Mouse (Mus musculus): ENCODE measurements around the gene Lrrc36. TPM values are rescaled to one million over a fixed set of nuclear protein-coding genes. Genes with fewer than 3 reads are reported as not detected.

Lrrc36 gene
- polyA plus RNA-seq, 1 experiment from 2014 or later: 1.2 TPM

GRCm38 (mm10) chr8:105448596-105448995 lies 35.2 kb downstream of the Lrrc36 start:
- DNase-seq (ENCODE audit: low spot score): no peak
- no peak overlapping the region for H3K4me2 ChIP-seq (ENCODE audit: low read depth, low read length, severe bottlenecking)
- no peaks in the 10 kb centered on the region for H3K27me3 ChIP-seq (ENCODE audit: control insufficient read depth, insufficient read depth, low read length)
- no peak overlapping the region for H3K4me3 ChIP-seq (ENCODE audit: low read depth, low read length)
- WGBS: 91% methylated on average over 5 of the region's 5 CpGs
- H3K36me3 ChIP-seq (ENCODE audit: control insufficient read depth, insufficient read depth, low read length): no peaks in the 10 kb centered on the region
- ATAC-seq (replicated peaks; ENCODE audit: low FRiP score): no peak
- no peaks in the 10 kb centered on the region for H3K9me3 ChIP-seq (ENCODE audit: control insufficient read depth, low read length)
- peaks cover 2% of the 10 kb centered on the region; the same call in 1 of the 2 replicates for H3K4me1 ChIP-seq (replicated peaks; ENCODE audit: control insufficient read depth, insufficient read depth, low read length)
- H3K27ac ChIP-seq (ENCODE audit: low read depth, low read length): no peak overlapping the region
- no peak overlapping the region for H3K9ac ChIP-seq (ENCODE audit: low read length)

GRCm38 (mm10) chr8:105450977-105451376 lies 37.6 kb downstream of the Lrrc36 start:
- Histone ChIP-seq H3K36me3 (ENCODE audit: control insufficient read depth, insufficient read depth, low read length) (no peaks in the 10 kb centered on the region), H3K9ac (ENCODE audit: low read length) (no peak overlapping the region), H3K9me3 (ENCODE audit: control insufficient read depth, low read length) (no peaks in the 10 kb centered on the region), H3K4me2 (ENCODE audit: low read depth, low read length, severe bottlenecking) (no peak overlapping the region), H3K4me3 (ENCODE audit: low read depth, low read length) (no peak overlapping the region), H3K27me3 (ENCODE audit: control insufficient read depth, insufficient read depth, low read length) (no peaks in the 10 kb centered on the region), H3K27ac (ENCODE audit: low read depth, low read length) (no peak overlapping the region), H3K4me1 (replicated peaks; ENCODE audit: control insufficient read depth, insufficient read depth, low read length) (0 out of 2 replicates have a peak, but pooled peaks cover 2% of the 10 kb centered on the region)
- no peak for ATAC-seq (replicated peaks; ENCODE audit: low FRiP score)
- WGBS: 21% methylated on average over 1 of the region's 1 CpGs
- no peak for DNase-seq (ENCODE audit: low spot score)

GRCm38 (mm10) chr8:105451903-105452603 lies 38.7 kb downstream of the Lrrc36 start:
- no peak for DNase-seq (ENCODE audit: low spot score)
- Histone ChIP-seq H3K9ac (ENCODE audit: low read length) (no peak overlapping the region), H3K4me3 (ENCODE audit: low read depth, low read length) (no peak overlapping the region), H3K4me1 (replicated peaks; ENCODE audit: control insufficient read depth, insufficient read depth, low read length) (0 out of 2 replicates have a peak, but pooled peaks cover 2% of the 10 kb centered on the region), H3K36me3 (ENCODE audit: control insufficient read depth, insufficient read depth, low read length) (no peaks in the 10 kb centered on the region), H3K27ac (ENCODE audit: low read depth, low read length) (no peak overlapping the region), H3K4me2 (ENCODE audit: low read depth, low read length, severe bottlenecking) (no peak overlapping the region), H3K9me3 (ENCODE audit: control insufficient read depth, low read length) (no peaks in the 10 kb centered on the region), H3K27me3 (ENCODE audit: control insufficient read depth, insufficient read depth, low read length) (no peaks in the 10 kb centered on the region)
- ATAC-seq (replicated peaks; ENCODE audit: low FRiP score): no peak
- 55% methylated on average over 15 of the region's 15 CpGs for WGBS

GRCm38 (mm10) chr8:105453296-105453695 lies 39.9 kb downstream of the Lrrc36 start:
- no peaks in the 10 kb centered on the region for H3K27me3 ChIP-seq (ENCODE audit: control insufficient read depth, insufficient read depth, low read length)
- no peak overlapping the region for H3K9ac ChIP-seq (ENCODE audit: low read length)
- no peaks in the 10 kb centered on the region for H3K36me3 ChIP-seq (ENCODE audit: control insufficient read depth, insufficient read depth, low read length)
- H3K4me3 ChIP-seq (ENCODE audit: low read depth, low read length): no peak overlapping the region
- no peak overlapping the region for H3K27ac ChIP-seq (ENCODE audit: low read depth, low read length)
- ATAC-seq (replicated peaks; ENCODE audit: low FRiP score): no peak
- DNase-seq (ENCODE audit: low spot score): no peak
- no peak overlapping the region for H3K4me2 ChIP-seq (ENCODE audit: low read depth, low read length, severe bottlenecking)
- peaks cover 2% of the 10 kb centered on the region; the same call in 1 of the 2 replicates for H3K4me1 ChIP-seq (replicated peaks; ENCODE audit: control insufficient read depth, insufficient read depth, low read length)
- 84% methylated on average over 5 of the region's 5 CpGs for WGBS
- no peaks in the 10 kb centered on the region for H3K9me3 ChIP-seq (ENCODE audit: control insufficient read depth, low read length)

- Histone ChIP-seq H3K9ac (ENCODE audit: low read length) (no peak overlapping the region), H3K9me3 (ENCODE audit: control insufficient read depth, low read length) (no peaks in the 10 kb centered on the region), H3K4me2 (ENCODE audit: low read depth, low read length, severe bottlenecking) (no peak overlapping the region), H3K27me3 (ENCODE audit: control insufficient read depth, insufficient read depth, low read length) (no peaks in the 10 kb centered on the region), H3K4me3 (ENCODE audit: low read depth, low read length) (no peak overlapping the region), H3K4me1 (replicated peaks; ENCODE audit: control insufficient read depth, insufficient read depth, low read length) (peaks cover 2% of the 10 kb centered on the region; the same call in 1 of the 2 replicates), H3K27ac (ENCODE audit: low read depth, low read length) (no peak overlapping the region), H3K36me3 (ENCODE audit: control insufficient read depth, insufficient read depth, low read length) (no peaks in the 10 kb centered on the region)
- 72% methylated on average over 5 of the region's 5 CpGs for WGBS
- ATAC-seq (replicated peaks; ENCODE audit: low FRiP score) (no peak), DNase-seq (ENCODE audit: low spot score) (no peak)
Measured at GRCm38 (mm10) chr8:105454088-105454487, 40.7 kb downstream of the Lrrc36 start.

GRCm38 (mm10) chr8:105455218-105455617 lies 41.8 kb downstream of the Lrrc36 start:
- Histone ChIP-seq H3K9ac (ENCODE audit: low read length) (no peak overlapping the region), H3K4me1 (replicated peaks; ENCODE audit: control insufficient read depth, insufficient read depth, low read length) (peaks cover 2% of the 10 kb centered on the region; the same call in 1 of the 2 replicates), H3K4me3 (ENCODE audit: low read depth, low read length) (no peak overlapping the region), H3K9me3 (ENCODE audit: control insufficient read depth, low read length) (no peaks in the 10 kb centered on the region), H3K4me2 (ENCODE audit: low read depth, low read length, severe bottlenecking) (no peak overlapping the region), H3K27me3 (ENCODE audit: control insufficient read depth, insufficient read depth, low read length) (no peaks in the 10 kb centered on the region), H3K27ac (ENCODE audit: low read depth, low read length) (no peak overlapping the region), H3K36me3 (ENCODE audit: control insufficient read depth, insufficient read depth, low read length) (no peaks in the 10 kb centered on the region)
- ATAC-seq (replicated peaks; ENCODE audit: low FRiP score) (no peak), DNase-seq (ENCODE audit: low spot score) (no peak)
- WGBS: 70% methylated on average over 10 of the region's 10 CpGs

GRCm38 (mm10) chr8:105461085-105461803 lies 47.9 kb downstream of the Lrrc36 start:
- Histone ChIP-seq H3K27ac (ENCODE audit: low read depth, low read length) (no peak overlapping the region), H3K9ac (ENCODE audit: low read length) (no peak overlapping the region), H3K4me2 (ENCODE audit: low read depth, low read length, severe bottlenecking) (no peak overlapping the region), H3K27me3 (ENCODE audit: control insufficient read depth, insufficient read depth, low read length) (no peaks in the 10 kb centered on the region), H3K4me1 (replicated peaks; ENCODE audit: control insufficient read depth, insufficient read depth, low read length) (peaks cover 5% of the 10 kb centered on the region; the same call in 1 of the 2 replicates), H3K36me3 (ENCODE audit: control insufficient read depth, insufficient read depth, low read length) (no peaks in the 10 kb centered on the region), H3K9me3 (ENCODE audit: control insufficient read depth, low read length) (no peaks in the 10 kb centered on the region), H3K4me3 (ENCODE audit: low read depth, low read length) (no peak overlapping the region)
- 80% methylated on average over 13 of the region's 13 CpGs for WGBS
- DNase-seq (ENCODE audit: low spot score) (no peak), ATAC-seq (replicated peaks; ENCODE audit: low FRiP score) (no peak)

- 86% methylated on average over 7 of the region's 7 CpGs for WGBS
- DNase-seq (ENCODE audit: low spot score): no peak
- Histone ChIP-seq H3K36me3 (ENCODE audit: control insufficient read depth, insufficient read depth, low read length) (no peaks in the 10 kb centered on the region), H3K4me2 (ENCODE audit: low read depth, low read length, severe bottlenecking) (no peak overlapping the region), H3K27me3 (ENCODE audit: control insufficient read depth, insufficient read depth, low read length) (no peaks in the 10 kb centered on the region), H3K9ac (ENCODE audit: low read length) (no peak overlapping the region), H3K9me3 (ENCODE audit: control insufficient read depth, low read length) (no peaks in the 10 kb centered on the region), H3K27ac (ENCODE audit: low read depth, low read length) (no peak overlapping the region), H3K4me3 (ENCODE audit: low read depth, low read length) (no peak overlapping the region), H3K4me1 (replicated peaks; ENCODE audit: control insufficient read depth, insufficient read depth, low read length) (peaks cover 12% of the 10 kb centered on the region)
- ATAC-seq (replicated peaks; ENCODE audit: low FRiP score): no peak
Measured at GRCm38 (mm10) chr8:105464595-105464994, 51.2 kb downstream of the Lrrc36 start.
